Mouse (Mus musculus) kidney, postnatal 10 days (tissue): ENCODE results near the gene Apoa4.
A peak's percentile ranks its signal among the peaks of the same experiment; 100 is the strongest.

Experiments
- DNase-seq: peaks from one replicate; pipeline ENCODE4 v3.0.0; 2021; ENCODE audit warnings: mixed read lengths

Apoa4 gene

DNA sequence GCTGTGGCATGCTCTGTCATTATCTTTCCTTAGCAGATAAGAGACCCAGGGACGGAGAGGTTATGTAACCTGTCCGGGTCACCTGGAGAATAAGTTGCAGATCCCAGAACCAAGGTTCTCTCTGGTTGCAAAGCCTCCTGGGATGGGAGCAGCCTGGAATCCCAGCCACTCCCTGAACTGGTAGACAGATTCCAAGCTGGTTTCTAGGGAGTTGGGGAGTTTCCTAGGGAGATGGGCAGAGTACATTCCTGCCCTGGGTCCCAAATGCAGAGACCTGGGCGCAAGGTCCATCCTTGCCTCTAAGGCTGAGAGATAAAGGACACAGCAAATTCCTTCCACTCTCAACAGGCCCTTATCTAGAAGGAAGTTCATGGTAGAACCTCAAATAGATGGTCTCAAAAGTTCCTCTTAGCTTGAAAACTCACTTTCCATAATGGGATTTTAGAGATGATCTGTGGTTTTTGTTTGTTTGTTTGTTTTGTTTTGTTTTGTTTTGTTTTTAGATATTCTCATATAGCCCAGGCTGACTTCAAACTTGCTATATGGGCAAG, 13.4 kb upstream of the Apoa4 start:
- DNase-seq = no peak

DNA sequence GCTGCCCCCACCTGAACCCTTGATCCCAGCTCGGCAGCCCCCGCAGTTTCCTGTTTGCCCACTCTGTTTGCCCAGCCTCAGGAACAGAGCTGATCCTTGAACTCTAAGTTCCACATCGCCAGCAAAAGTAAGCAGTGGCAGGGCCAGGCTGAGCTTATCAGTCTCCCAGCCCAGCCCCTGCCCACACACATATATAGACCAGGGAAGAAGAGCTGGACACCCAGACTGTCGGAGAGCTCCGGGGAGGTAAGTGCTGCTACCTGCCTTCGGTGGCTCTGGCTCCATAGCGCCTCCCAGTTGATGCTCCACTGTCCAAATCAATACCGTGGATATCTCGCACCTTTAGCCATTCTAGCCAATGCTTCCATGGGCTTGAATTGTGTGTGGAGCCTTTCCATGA, 12.0 kb upstream of the Apoa4 start, which contains the start of gene Apoa1:
Apoa1 (plus strand) TSS at position 90 of the 400 bp plus-strand sequence.
- no peak for DNase-seq

DNA sequence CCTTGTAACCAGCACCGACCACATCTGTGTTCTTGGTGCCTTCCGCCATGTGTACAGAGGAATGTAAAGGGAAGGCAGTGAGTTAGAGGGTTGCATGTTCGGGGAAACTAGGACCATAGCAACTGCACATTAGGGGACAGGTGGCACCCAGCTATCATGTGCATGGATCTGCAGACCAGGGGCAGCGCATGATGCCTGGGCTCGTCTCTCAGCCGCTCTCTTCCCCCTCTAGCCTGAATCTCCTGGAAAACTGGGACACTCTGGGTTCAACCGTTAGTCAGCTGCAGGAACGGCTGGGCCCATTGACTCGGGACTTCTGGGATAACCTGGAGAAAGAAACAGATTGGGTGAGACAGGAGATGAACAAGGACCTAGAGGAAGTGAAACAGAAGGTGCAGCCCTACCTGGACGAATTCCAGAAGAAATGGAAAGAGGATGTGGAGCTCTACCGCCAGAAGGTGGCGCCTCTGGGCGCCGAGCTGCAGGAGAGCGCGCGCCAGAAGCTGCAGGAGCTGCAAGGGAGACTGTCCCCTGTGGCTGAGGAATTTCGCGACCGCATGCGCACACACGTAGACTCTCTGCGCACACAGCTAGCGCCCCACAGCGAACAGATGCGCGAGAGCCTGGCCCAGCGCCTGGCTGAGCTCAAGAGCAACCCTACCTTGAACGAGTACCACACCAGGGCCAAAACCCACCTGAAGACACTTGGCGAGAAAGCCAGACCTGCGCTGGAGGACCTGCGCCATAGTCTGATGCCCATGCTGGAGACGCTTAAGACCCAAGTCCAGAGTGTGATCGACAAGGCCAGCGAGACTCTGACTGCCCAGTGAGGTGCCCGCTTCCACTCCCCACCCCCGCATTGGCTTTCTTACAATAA, 10.7 kb upstream of the Apoa4 start:
- peak; percentile 92 for DNase-seq

DNA sequence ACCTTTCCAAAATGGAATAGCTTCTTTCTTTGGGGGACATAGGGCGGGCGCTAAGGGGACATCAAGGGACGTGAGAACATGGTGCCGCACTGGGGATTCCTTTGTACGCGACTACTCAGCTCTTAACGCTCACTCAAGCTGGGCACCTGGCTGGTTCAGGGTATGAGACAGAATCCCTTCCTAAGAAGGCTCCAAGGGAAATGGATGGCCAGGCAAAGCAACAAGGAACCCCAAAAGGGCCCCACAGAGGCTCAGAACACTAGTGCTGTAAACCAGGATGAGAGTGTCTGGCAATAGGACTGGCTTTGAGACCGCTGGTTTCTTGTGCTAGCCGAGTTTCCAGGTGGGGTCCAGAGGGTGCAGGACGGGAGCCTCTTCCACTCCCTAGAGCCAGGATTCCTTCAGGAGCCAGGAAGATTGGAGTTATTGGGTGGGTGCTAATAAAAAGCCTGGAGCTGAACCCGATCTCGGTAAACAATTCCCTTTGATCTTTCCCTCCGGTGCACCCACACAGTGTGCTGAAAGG, 10.0 kb upstream of the Apoa4 start:
- no peak for DNase-seq

DNA sequence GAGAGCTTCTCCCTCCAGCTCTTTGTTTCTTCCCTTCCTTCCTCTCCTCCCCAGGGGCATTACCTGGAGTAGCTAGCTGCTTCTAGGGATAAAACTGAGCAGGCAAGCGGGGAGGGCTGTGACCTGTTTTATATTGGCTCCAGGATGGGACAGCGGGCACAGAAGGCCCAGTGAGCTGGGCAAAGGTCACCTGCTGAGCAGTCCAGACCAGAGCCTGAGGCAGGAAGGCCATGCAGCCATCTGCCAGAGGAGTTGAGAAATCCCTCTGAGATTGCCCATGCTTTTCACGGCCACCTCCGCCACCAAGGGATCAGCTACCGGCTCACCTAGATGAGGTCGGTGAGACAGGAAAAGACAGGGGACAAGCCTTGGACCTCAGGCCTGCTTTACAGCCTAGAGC, 5.3 kb upstream of the Apoa4 start:
- peak; percentile 43 for DNase-seq

DNA sequence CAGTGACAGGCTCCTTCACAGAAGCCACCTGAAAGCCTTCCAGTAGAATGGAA, 5.1 kb upstream of the Apoa4 start, which contains the start of gene Apoc3:
Apoc3 (minus strand) TSS at position 41 of the 53 bp plus-strand sequence.
- DNase-seq = no peak

DNA sequence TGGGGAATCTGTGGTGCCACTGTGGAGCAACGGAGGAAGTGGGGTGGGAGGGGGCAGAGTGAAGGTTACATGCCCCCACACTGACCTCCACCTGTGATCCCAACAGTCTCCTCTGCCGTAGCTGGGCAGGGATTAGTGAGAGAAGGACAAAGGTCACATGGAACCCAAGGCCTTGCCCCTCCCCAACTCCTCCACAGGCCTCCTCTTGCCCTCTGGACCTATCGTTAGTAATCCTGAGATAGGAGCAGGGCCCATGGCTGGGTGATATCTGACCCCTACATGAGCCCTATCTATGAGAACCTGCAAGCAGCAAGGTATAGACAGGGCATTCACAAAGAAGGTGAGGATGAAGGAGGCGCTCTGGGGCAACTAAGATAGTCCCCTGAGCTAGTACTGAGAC, 4.8 kb upstream of the Apoa4 start:
- DNase-seq = no peak

DNA sequence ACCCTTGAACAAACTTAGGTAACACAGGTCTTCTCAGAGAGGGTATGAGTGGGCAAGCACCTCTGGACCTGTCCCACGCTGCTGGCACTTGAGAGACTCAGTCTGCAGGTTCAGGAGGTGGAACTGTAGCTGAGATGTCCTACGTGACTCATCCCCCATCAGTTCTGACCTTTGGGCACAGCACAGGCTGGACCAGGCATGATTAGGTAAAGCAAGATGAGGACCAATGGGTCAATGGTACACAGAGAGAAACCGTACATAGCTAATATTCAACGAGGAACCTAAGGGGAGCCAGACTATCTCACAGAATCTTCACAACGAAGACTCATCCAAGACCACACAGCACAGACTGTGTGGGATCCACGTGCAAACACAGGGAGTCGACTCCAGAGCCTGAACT, 1.6 kb upstream of the Apoa4 start:
- no peak for DNase-seq

DNA sequence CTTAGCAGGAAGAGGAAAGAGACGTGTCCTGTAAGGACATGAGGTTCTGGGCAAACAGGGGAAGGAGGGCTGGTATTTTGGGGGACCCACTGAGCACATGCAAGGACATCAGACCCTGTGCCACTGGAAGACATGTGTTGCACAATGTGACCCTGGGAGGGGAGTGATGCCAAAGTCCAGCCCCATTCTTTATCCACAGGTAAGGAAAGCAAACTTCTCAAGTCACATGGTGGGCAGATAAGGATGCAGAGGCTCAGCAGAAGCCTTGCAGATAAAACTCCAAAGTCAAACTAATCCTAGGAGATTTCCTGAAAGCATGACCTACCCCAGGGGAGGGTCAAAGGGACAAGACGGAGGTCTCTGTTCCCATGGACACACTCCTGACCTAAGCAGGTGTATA, 1.3 kb downstream of the Apoa4 start:
- DNase-seq = no peak

DNA sequence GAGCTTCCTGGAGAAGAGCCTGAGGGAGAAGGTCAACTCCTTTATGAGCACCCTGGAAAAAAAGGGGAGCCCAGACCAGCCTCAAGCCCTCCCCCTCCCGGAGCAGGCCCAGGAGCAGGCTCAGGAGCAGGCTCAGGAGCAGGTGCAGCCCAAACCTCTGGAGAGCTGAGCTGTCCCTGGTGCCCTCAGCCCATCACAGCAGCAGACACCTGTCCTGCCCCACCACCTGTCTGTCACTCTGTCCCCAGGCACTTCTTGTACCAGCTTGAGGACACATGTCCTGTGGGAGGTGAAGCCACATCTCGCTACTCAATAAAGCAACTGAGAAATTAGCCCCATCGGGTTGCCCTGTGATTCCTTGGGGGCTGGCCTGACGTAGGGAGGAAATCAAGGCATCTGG, 2.6 kb downstream of the Apoa4 start:
- no peak for DNase-seq

DNA sequence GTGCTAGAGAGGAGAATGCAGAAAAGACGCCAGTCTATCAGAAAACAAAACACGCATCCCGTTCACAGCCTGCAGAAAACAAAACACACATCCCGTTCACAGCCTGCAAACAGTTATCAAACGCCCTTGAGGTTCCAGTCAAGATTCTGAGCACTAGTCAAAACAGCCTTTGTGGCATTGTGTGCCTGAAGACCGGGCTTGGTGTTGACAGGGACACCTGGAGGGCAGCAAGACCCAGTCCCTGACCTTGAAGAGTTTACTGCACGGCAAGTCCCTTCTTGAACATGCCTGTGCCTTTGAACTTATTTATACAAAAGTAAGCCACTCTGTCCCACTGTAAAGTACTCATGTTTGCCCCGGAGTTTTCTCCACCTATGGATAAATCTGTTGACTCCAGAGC, 3.1 kb downstream of the Apoa4 start:
- DNase-seq = no peak

DNA sequence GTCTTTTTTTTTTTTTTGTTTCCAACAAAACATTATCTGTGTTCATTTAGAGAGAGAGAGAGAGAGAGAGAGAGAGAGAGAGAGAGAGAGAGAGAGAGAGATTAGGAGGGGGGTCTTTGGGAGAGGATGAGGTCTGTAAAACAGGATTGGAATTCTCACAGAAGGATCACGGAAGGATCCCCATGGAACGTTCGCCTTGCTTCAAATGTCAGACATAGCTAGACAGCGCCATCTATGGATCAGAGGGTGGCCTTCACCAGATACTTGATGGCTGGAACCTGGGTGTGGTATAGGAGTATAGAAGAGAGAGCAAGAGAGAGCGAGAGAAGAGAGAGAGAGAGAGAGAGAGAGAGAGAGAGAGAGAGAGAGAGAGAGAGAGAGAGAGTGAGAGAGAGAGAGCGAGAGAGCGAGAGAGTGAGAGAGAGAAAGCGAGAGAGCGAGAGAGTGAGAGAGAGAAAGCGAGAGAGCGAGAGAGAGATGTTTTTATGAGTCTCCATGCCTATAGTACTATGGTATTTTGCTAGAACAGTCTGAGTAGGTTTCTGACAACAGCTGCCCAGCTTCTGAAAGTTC, 6.3 kb downstream of the Apoa4 start:
- DNase-seq = peak; percentile 82

DNA sequence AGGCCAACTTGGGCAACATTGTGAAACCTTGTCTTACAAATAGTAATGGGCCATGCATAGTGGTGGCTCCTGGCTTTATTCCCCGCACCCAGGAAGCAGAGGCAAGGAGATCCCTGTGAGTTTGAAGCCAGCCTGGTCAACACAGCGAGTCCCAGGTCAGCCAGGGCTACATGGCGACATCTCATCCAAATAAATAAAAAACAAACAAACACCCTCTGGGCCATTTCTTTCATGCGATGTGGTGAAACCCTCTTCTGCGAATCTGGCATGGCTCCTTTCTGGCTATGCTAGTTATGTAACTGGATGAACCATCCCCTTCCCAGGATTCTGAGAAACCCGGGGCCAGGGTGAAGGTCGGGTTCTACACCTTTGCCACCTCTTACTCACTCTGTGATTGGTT, 15.7 kb downstream of the Apoa4 start:
- DNase-seq = no peak

DNA sequence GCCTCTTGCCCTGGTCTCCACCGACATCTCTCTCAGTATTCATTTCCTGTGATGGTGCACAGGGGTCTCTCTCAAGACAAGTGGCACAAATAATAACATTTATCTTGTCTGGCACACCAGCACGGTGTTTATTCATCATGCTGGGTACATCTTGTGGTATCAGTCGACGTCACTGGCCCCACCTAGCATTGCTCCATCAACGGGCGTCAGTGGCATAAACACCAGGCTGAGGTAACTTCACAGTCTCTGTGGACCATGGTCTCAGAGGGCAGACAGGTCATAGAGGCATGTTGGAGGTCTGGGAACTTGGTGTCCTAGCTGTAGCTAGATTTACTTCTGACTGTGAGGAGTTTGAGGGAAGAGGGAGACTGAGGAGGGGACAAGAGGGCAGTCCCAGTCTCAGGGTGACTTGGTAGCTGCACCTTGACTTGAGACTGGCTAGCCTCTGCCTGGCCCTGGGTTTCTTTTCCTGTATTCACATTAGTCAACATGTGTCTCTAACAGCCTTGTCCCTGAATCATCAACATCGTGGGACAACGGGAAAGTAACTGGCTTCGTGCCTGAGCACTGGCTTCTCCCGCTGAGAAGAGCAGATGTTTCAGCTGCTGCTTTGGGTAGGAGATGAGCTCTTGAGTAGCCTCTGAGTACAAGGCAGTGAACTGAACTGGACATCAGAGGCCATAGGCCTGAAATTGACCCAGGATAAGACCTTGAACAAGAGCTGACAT, 16.3 kb downstream of the Apoa4 start:
- DNase-seq = no peak

DNA sequence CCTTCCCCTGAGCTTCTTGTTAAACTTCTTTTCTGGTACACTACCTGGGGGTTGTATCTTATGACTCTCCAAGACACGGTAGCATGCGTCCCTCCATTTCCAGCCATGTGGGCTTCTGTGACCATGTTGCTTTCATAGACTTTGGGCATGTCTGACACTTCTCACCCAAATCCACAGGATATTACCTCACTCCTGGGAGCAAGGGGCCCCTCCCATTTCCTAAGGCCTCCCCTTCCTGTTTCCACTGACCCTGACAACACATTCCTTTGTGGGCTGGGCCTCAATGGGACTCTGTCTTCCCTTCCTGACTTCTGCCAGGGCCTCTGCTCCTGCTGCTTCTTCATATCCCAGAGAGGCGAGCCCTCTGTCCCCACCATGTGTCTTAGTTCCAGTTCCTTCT, 17.1 kb downstream of the Apoa4 start:
- DNase-seq = no peak

DNA sequence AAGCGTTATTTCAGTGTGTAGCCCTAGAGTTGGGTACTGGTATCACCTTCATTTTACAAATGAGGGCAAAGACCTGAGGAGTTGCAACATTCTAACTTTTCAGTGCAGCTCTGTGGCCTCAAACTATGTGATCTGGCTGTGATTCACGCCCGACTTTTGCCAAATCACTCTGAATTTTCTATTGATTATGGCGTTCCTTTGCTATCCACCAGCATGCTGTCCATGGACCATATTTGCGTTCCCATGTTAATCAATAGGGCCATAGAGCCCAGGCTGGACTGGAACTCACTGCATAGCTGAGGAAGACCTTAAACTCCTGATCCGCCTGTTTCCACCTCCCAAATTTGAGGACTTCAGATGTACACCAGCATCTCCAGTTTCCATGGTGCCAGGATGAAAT, 18.6 kb downstream of the Apoa4 start:
- DNase-seq = no peak

DNA sequence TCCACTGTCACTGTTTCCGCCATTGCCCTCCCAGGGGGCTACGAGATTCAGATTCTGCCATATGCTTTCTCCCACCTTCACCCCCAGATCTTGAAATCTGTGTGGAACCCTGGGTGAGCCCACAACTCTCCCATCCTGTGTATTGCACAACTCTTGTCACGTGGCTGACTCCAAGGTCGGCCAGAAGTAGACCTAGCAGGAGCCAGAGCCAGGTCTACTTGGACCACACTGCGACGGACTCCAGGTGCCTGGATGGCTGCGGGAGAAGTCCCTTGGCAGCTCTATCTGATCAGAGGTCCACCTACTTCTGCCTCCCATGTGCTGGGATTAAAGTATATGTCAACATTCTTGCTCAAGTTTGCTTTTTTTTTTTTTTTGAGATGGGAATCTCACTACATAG, 20.6 kb downstream of the Apoa4 start:
- no peak for DNase-seq

DNA sequence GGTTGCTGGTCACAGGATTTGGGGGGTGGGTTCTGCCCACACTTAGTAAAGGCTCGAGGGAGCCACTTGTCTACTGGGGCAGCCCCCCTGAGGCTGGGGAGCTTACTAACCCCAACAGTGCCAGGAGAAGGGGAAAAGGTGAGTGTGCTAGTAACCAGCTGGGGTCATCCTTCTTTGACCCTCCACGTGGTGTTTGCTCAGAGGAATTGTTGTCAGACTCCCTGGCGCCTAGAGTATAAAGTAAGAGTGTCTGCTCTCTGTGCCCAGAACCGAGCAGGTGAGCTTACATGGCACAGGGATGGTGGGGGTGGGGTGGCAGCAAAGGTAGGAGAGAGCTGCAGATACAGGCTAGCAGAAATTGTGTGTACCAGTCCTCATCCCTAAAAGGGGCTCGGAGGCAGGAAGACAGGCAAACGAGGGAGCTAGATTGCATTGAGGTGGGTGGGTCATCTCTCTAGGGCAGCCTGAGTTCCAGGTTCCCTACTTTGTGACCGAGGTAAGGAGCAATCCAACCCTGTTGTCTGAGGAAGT, 27.9 kb downstream of the Apoa4 start, which contains the start of gene Apoa5:
Apoa5 (plus strand) TSS at position 291 of the 531 bp plus-strand sequence.
- DNase-seq = no peak

DNA sequence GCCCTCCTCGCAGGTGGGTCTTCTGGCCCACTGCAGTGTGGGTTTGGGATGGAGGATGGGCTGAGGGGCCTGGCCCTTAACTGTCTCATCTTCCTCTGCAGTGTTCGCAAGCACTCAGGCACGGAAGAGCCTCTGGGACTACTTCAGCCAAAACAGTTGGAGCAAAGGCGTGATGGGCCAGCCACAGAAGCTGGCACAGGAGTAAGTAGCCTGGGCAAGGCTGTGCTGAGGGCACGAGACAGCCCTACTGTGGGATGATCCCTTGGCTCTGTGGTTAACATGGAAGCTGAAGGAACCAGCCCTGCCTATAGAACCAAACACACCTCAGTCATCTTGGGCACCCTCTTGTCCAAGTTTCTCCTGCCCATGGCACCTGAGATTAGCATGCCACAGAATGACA, 28.6 kb downstream of the Apoa4 start:
- no peak for DNase-seq

DNA sequence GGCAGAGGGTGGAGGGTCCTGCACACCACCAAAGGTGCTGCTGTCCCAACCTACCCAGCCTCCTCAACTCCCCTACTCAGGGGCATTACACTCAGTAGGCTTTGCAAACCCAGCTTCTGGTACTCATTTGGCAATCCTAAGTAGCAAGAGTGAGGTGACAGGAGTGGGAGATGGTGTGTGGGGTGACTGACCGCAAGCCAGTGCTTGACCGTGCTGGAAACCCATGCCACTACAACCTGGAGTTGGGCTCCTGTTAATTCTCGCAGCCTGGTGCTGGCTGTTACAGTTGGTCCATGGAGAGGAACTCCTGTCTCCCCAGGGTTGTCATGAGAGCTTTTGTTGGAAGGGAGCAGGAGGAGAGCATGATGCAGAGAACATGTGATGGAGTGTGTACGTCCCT, 30.3 kb downstream of the Apoa4 start:
- DNase-seq = no peak

DNA sequence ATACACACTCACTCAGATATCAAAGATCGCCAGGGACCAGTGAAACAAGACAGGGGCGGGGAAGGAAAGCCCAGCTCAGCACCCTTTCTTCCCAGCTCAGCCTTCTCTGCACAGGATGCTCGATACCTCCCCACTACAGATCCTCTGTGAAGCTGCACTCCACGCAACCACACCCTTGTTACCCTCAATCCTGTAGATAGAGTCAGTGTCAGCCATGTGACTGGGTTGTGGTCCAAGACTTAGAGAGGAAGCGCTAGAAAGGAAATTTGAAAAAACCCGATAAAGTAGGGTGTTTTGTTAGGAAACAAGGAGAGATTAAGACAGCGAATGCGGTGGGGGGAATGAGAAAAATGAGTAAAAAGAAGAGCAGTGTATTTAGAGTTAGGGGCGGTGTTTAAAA, 31.6 kb downstream of the Apoa4 start:
- no peak for DNase-seq

DNA sequence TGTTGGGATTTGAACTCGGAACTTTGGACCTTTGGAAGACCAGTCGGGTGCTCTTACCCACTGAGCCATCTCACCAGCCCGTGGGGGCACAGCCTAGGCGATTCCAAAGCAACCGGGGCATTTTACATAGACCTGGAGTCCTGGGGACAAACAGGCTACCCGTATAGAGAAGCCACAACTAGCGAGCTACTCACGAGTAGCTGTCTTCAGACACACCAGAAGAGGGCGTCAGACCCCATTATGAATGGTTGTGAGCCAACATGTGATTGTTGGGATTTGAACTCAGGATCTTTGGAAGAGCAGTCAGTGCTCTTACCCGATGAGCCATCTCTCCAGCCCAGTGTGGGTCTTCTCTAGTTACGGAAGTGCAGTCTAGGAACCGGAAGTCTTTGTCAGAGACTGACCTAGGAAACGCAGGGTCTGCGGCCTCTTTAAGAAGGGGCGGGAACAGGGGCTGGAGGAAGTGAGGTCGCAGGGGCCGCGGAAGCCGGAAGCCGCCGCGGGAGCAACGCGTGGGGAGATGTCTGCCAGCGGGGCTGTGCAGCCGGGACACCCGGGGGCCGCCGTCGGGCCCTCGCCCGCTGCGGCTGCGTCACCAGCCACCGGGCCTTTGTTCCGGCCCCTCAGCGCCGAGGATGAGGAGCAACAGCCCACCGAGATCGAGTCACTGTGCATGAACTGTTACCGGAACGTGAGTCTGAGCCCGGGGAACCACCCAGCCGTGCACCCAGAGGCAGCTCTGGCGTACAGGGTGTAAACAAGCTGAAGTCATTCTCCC, 32.4 kb downstream of the Apoa4 start, which contains the start of gene Zpr1:
Zpr1 (plus strand) TSS at position 388 of the 778 bp plus-strand sequence.
- DNase-seq = peak; percentile 93

DNA sequence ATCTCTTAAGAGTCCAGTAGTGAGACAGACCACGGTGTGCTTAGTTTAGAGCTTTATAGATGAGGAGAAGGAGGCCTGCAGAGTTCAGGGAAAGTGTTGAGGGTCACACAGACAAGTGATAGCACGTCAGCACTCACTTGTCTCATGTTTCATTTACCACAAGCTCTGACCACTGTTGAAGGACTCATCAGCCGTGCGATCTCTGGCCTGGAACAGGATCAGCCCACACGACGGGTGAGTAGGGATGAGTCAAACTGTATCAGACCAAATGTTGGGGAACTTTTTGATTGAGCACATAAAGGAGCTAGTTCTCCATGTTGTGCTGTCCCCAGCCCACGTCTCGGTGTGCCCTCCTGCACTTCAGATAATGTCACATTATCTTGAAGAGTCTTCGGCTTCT, 34.0 kb downstream of the Apoa4 start:
- no peak for DNase-seq
